Mouse (Mus musculus) midbrain, embryonic 10.5 days (tissue): Measurements from ENCODE around the gene Slc16a3. TPM values are rescaled to one million over a fixed set of nuclear protein-coding genes. Genes with fewer than 3 reads are reported as not detected.

Experiments used
- polyA plus RNA-seq: library from polyadenylated mRNA; unstranded; fragments of >200 nt; fragmentation: Nextera tagmentation; extraction: Ambion mirVana; gene quantifications from 2 replicates; pipeline ENCODE4 v1.2.1, GENCODE M21; 2016

The Slc16a3 gene
- polyA plus RNA-seq, 1 experiment from 2014 or later: 215 TPM

Other genes starting within 250 kb of the Slc16a3 start
- gene Cenpx, start 234.7 kb upstream of the Slc16a3 start, polyA plus RNA-seq: 132 and 133 TPM in 2 replicates
- gene Lrrc45, start 234.6 kb upstream of the Slc16a3 start, polyA plus RNA-seq: 57.0 and 57.7 TPM in 2 replicates
- 32.4 and 41.9 TPM in 2 replicates for gene Rac3, start 227.0 kb upstream of the Slc16a3 start, polyA plus RNA-seq
- 13.0 and 13.7 TPM in 2 replicates for gene Dcxr, start 221.2 kb upstream of the Slc16a3 start, polyA plus RNA-seq
- 0.59 and 1.3 TPM in 2 replicates for gene Cbr2, start 216.4 kb upstream of the Slc16a3 start, polyA plus RNA-seq
- gene Hmga1b, start 185.7 kb upstream of the Slc16a3 start, polyA plus RNA-seq: 9.4 and 12.9 TPM in 2 replicates
- gene Rfng, start 164.3 kb upstream of the Slc16a3 start, polyA plus RNA-seq: 43.4 and 55.9 TPM in 2 replicates
- 287 TPM in 2 replicates for gene Gps1, start 164.2 kb upstream of the Slc16a3 start, polyA plus RNA-seq
- 94.4 and 99.2 TPM in 2 replicates for gene Dus1l, start 152.1 kb upstream of the Slc16a3 start, polyA plus RNA-seq
- gene Fasn, start 123.9 kb upstream of the Slc16a3 start, polyA plus RNA-seq: 118 and 131 TPM in 2 replicates
- 5.9 and 6.2 TPM in 2 replicates for gene Ccdc57, start 15.6 kb upstream of the Slc16a3 start, polyA plus RNA-seq
- gene Csnk1d, start 42.9 kb downstream of the Slc16a3 start, polyA plus RNA-seq: 120 and 136 TPM in 2 replicates
- gene Cd7, start 90.9 kb downstream of the Slc16a3 start, polyA plus RNA-seq: not detected in 2 replicates
- not detected in 2 replicates for gene Sectm1b, start 115.1 kb downstream of the Slc16a3 start, polyA plus RNA-seq
- not detected in 2 replicates for gene Sectm1a, start 132.7 kb downstream of the Slc16a3 start, polyA plus RNA-seq
- not detected in 2 replicates for gene Tex19.2, start 170.2 kb downstream of the Slc16a3 start, polyA plus RNA-seq
- gene Tex19.1, start 197.7 kb downstream of the Slc16a3 start, polyA plus RNA-seq: 0.06 TPM in 1 of 2 replicates, not detected in the other
- gene Uts2r, start 211.8 kb downstream of the Slc16a3 start, polyA plus RNA-seq: 0.06 TPM in 1 of 2 replicates, not detected in the other